ENCODE assay signal across 15 mouse cellular contexts in the genomic region with DNA sequence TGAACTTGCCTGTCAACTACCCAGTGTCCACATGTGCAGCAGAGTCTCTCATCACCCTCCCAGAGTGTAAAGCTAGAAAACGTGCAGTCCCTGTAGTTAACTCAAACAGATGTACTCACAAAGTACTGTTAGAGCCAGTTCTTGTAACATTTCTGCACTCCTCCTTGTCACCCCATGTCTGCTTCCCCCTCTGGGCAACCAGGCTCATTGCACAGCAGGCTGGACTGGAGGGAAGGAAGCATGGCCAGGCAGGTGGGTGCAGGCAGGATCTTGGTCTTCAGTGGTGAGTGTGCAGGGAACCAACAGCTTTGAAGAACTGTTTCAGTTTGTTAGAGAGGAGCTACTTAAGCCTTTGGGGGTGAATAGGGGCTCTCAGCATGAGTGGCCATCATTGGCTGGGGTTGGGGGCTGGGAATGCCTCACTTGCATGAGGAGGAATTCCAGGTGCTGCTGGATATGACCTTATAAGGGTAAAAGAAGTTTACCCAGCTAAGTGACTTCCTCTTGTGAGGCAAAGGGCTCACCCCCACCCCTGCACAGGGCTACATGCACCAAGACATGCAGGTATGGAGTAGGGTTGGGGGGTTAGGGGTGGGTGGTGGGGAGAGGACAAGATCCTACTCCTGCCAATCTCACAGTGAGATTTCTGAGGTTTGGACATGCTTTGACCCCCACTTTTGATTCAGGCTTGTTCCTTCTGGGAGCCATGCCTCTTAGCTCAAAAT. TPM values are rescaled to one million over a fixed set of nuclear protein-coding genes. Genes with fewer than 3 reads are reported as not detected.
A peak's percentile ranks its signal among the peaks of the same experiment; 100 is the strongest.
DNase-seq lines count a peak whose midpoint lies in the region; ATAC-seq lines count a peak whose summit lies in the region.
"Had no signal": no experiment of that assay in that cellular context is flagged by ENCODE, and none has a peak within 500 bp of the region (broad histone marks: within the 10 kb centered on the region; RNA-seq: fewer than 3 reads in every experiment).

No protein-coding gene starts in this region.

- no peaks in the 10 kb centered on the region for H3K27me3 ChIP-seq in limb, embryonic 12.5 days
- no peaks in the 10 kb centered on the region for H3K27me3 ChIP-seq in limb, embryonic 10.5 days (ENCODE audit: low read depth, poor library complexity, severe bottlenecking)
- no peaks in the 10 kb centered on the region for H3K27me3 ChIP-seq in splenic B cell, adult 2 months (ENCODE audit: control insufficient read depth, insufficient read depth, low read length, poor library complexity, severe bottlenecking)
- no peaks in the 10 kb centered on the region for H3K27me3 ChIP-seq in heart, embryonic 11.5 days (ENCODE audit: control insufficient read depth, insufficient read depth, low read length)
- H3K27me3 ChIP-seq: Patski had no signal

- 38% methylated on average over 1 of the region's 1 CpGs for WGBS in limb, embryonic 12.5 days
- WGBS in limb, embryonic 10.5 days, result 58% methylated on average over 1 of the region's 1 CpGs
- WGBS in heart, embryonic 11.5 days (ENCODE audit: insufficient replicate concordance), result 56% methylated on average over 1 of the region's 1 CpGs

- DNase-seq in limb, embryonic 10.5 days (ENCODE audit: low spot score), result no peak
- peak; percentile 58 for DNase-seq in 416B (ENCODE audit: low read depth)
- peak; percentile 58 for DNase-seq in splenic B cell, adult 2 months (ENCODE audit: low read depth, low spot score)
- no peak for DNase-seq in yolk sac, embryonic 10.5 days (ENCODE audit: low spot score)
- DNase-seq: adrenal gland, adult 8-10 months; embryo, embryonic 11 days; heart, adult 18-20 months; heart, postnatal 36 days; kidney, adult 11 months had no signal

- no peak overlapping the region for H3K4me3 ChIP-seq in limb, embryonic 12.5 days (replicated peaks)
- no peak overlapping the region for H3K4me3 ChIP-seq in limb, embryonic 10.5 days
- H3K4me3 ChIP-seq in heart, embryonic 11.5 days (ENCODE audit: low read depth, low read length), result no peak overlapping the region
- H3K4me3 ChIP-seq: midbrain, embryonic 10.5 days had no signal

- H3K27ac ChIP-seq in limb, embryonic 12.5 days, result no peak overlapping the region
- no peak overlapping the region for H3K27ac ChIP-seq in limb, embryonic 10.5 days
- no peak overlapping the region for H3K27ac ChIP-seq in heart, embryonic 11.5 days (ENCODE audit: low read depth, low read length)
- H3K27ac ChIP-seq: midbrain, embryonic 10.5 days had no signal

- H3K9ac ChIP-seq in limb, embryonic 12.5 days (replicated peaks), result no peak overlapping the region
- no peak overlapping the region for H3K9ac ChIP-seq in heart, embryonic 11.5 days (ENCODE audit: low read depth, low read length)

- H3K36me3 ChIP-seq in limb, embryonic 12.5 days, result no peaks in the 10 kb centered on the region
- H3K36me3 ChIP-seq in limb, embryonic 10.5 days, result no peaks in the 10 kb centered on the region
- H3K36me3 ChIP-seq in splenic B cell, adult 2 months (ENCODE audit: control insufficient read depth, insufficient read depth, low read length, poor library complexity, severe bottlenecking), result no peaks in the 10 kb centered on the region
- no peaks in the 10 kb centered on the region for H3K36me3 ChIP-seq in heart, embryonic 11.5 days (ENCODE audit: control insufficient read depth, insufficient read depth, low read length)
- H3K36me3 ChIP-seq: midbrain, embryonic 10.5 days had no signal

- H3K4me2 ChIP-seq in limb, embryonic 12.5 days, result no peak overlapping the region
- no peak overlapping the region for H3K4me2 ChIP-seq in heart, embryonic 11.5 days

- ATAC-seq in limb, embryonic 12.5 days (ENCODE audit: insufficient number of reproducible peaks, insufficient read depth, low FRiP score, low TSS enrichment, low read depth), result 0 out of 2 replicates have a peak, but pooled peaks have one; percentile 20
- ATAC-seq in granulocyte monocyte progenitor cell, adult 5-6 weeks (replicated peaks; ENCODE audit: poor library complexity, severe bottlenecking), result peak; percentile 45
- ATAC-seq in erythroblast, adult 5-6 weeks (replicated peaks; ENCODE audit: low FRiP score, poor library complexity, severe bottlenecking), result no peak
- ATAC-seq in heart, embryonic 11.5 days (replicated peaks; ENCODE audit: insufficient number of reproducible peaks, low FRiP score, low TSS enrichment), result no peak
- ATAC-seq: Patski had no signal

- H3K9me3 ChIP-seq in limb, embryonic 12.5 days, result no peaks in the 10 kb centered on the region
- H3K9me3 ChIP-seq in limb, embryonic 10.5 days (replicated peaks), result no peaks in the 10 kb centered on the region
- no peaks in the 10 kb centered on the region for H3K9me3 ChIP-seq in heart, embryonic 11.5 days (replicated peaks; ENCODE audit: control insufficient read depth, low read length)
- H3K9me3 ChIP-seq: midbrain, embryonic 10.5 days had no signal

- peaks cover 3% of the 10 kb centered on the region; the same call in 1 of the 2 replicates for H3K4me1 ChIP-seq in limb, embryonic 12.5 days (replicated peaks)
- H3K4me1 ChIP-seq in limb, embryonic 10.5 days, result peaks cover 12% of the 10 kb centered on the region
- no peaks in the 10 kb centered on the region; the same call in 1 of the 2 replicates for H3K4me1 ChIP-seq in heart, embryonic 11.5 days (ENCODE audit: control insufficient read depth, insufficient read depth, low read length)
- H3K4me1 ChIP-seq: midbrain, embryonic 10.5 days had no signal

RNA-seq across cellular contexts. Expression of a gene that starts 31.7 kb away (rescaled TPM):
- 0.42 and 0.68 TPM in 2 replicates for polyA plus RNA-seq in limb, embryonic 12.5 days (2016; fragmentation: Nextera tagmentation; extraction: Ambion mirVana)
- polyA plus RNA-seq in limb, embryonic 10.5 days (2016; fragmentation: Nextera tagmentation; extraction: Ambion mirVana), result 0.23 and 0.26 TPM in 2 replicates
- total RNA-seq in granulocyte monocyte progenitor cell, adult 5-6 weeks (2014; fragmentation: Nextera tagmentation), result 7.4 and 15.5 TPM in 2 replicates
- 27.2 and 47.7 TPM in 2 replicates for total RNA-seq in granulocyte monocyte progenitor cell, adult 5-6 weeks (2017)
- total RNA-seq in erythroblast, adult 5-6 weeks (2015; ENCODE audit: low replicate concordance), result 11.7 and 13.8 TPM in 2 replicates
- total RNA-seq in erythroblast, adult 5-6 weeks (2017; ENCODE audit: low replicate concordance), result 15.6 and 18.3 TPM in 2 replicates
- 0.20 TPM in 1 of 2 replicates, not detected in the other for polyA plus RNA-seq in heart, embryonic 11.5 days (2014; fragmentation: Nextera tagmentation; extraction: Ambion mirVana)

Comparison
In these comparisons a context has a peak if more than half of its experiments do, and no peak if none do; other contexts are left out.
1. ATAC-seq: peak in limb, embryonic 12.5 days (single experiment) and granulocyte monocyte progenitor cell, adult 5-6 weeks (single experiment); none in erythroblast, adult 5-6 weeks (single experiment) and heart, embryonic 11.5 days (single experiment).
2. DNase-seq: peak in 416B (single experiment) and splenic B cell, adult 2 months (single experiment); none in limb, embryonic 10.5 days (single experiment) and yolk sac, embryonic 10.5 days (single experiment).